Mouse (Mus musculus) erythroblast, embryonic 14.5 days (primary cell): ENCODE measurements around the gene Hemk1.

Source experiments
- GATA1 ChIP-seq: IDR thresholded peaks from 2 replicates; pipeline ENCODE4 v1.6.1; 2012; ENCODE audit warnings: low read length, inconsistent platforms, mixed read lengths
- TAL1 ChIP-seq: IDR thresholded peaks from 3 replicates; pipeline ENCODE4 v1.6.1; 2012; ENCODE audit warnings: low read length, inconsistent platforms, mixed read lengths

DNA sequence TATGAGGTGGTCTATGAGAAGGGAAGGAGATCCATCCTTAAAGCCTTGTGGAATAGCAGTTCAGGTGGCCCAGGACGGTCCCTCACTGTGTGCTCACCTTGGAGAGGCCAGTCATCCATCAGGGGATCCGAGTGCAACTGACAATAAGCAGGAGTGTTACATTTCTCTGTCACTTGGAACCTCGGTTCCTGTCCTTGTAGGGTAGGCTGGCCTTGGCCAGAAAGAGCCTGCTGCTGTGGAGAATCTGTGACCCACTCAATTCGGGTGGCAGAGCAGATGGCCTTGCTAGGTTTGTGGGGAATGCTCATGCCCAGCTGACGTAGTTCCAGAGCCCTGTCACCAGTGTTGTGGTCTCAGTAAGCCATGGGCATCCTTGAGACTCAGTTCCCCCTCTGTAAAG lies 28.6 kb downstream of the Hemk1 start:
- no peak for TF ChIP-seq GATA1
- TF ChIP-seq TAL1, result no peak
